Mouse (Mus musculus) urinary bladder, postnatal 14 days (tissue): ENCODE results near the gene Iqcf4.
"Not testable (repeated sequence)": the region's sequence is repeated elsewhere in the genome, so short reads cannot be mapped to it uniquely, and the experiment has no call there.

ENCODE experiments used
- DNase-seq: peaks from one replicate; pipeline ENCODE4 v3.0.0; 2021; ENCODE audit warnings: low spot score

The Iqcf4 gene

GRCm38 (mm10) chr9:106570896-106571295 is at the start of gene Iqcf4:
Gene Iqcf4 (minus strand): TSS chr9:106570996.
- DNase-seq, result no peak

- DNase-seq, result no peak
These were observed 46.7 kb upstream of the Iqcf4 start for GRCm38 (mm10) chr9:106617496-106617895.

- no peak for DNase-seq
These were observed 45.5 kb upstream of the Iqcf4 start for GRCm38 (mm10) chr9:106616306-106616705.

GRCm38 (mm10) chr9:106614616-106615015 is 43.8 kb upstream of the Iqcf4 start:
- no peak for DNase-seq

- no peak for DNase-seq
These were observed 43.2 kb upstream of the Iqcf4 start for GRCm38 (mm10) chr9:106613951-106614350.

GRCm38 (mm10) chr9:106610727-106611126 is 39.9 kb upstream of the Iqcf4 start:
- no peak for DNase-seq

- peak; percentile 24 for DNase-seq
These were observed 29.8 kb upstream of the Iqcf4 start for GRCm38 (mm10) chr9:106600546-106600945.

- no peak for DNase-seq
These were observed 27.7 kb upstream of the Iqcf4 start for GRCm38 (mm10) chr9:106598466-106598865.

GRCm38 (mm10) chr9:106595836-106596235 is 25.0 kb upstream of the Iqcf4 start:
- no peak for DNase-seq

GRCm38 (mm10) chr9:106595402-106595801 is 24.6 kb upstream of the Iqcf4 start:
- not testable (repeated sequence) for DNase-seq

GRCm38 (mm10) chr9:106592158-106592557 is 21.4 kb upstream of the Iqcf4 start:
- DNase-seq, result no peak

- DNase-seq, result no peak
These were observed 11.8 kb upstream of the Iqcf4 start for GRCm38 (mm10) chr9:106582552-106582951.

- no peak for DNase-seq
These were observed 9.2 kb upstream of the Iqcf4 start for GRCm38 (mm10) chr9:106580016-106580415.

GRCm38 (mm10) chr9:106576112-106576511 is 5.3 kb upstream of the Iqcf4 start:
- no peak for DNase-seq

- no peak for DNase-seq
These were observed 2.6 kb upstream of the Iqcf4 start for GRCm38 (mm10) chr9:106573366-106573765.

- DNase-seq, result no peak
These were observed 1.4 kb upstream of the Iqcf4 start for GRCm38 (mm10) chr9:106572186-106572585.

- peak; percentile 4 for DNase-seq
These were observed 4.4 kb downstream of the Iqcf4 start for GRCm38 (mm10) chr9:106566437-106566836.

- no peak for DNase-seq
These were observed 6.8 kb downstream of the Iqcf4 start for GRCm38 (mm10) chr9:106564025-106564424.

- no peak for DNase-seq
These were observed 8.5 kb downstream of the Iqcf4 start for GRCm38 (mm10) chr9:106562291-106562690.

- no peak for DNase-seq
These were observed 9.3 kb downstream of the Iqcf4 start, which contains the start of gene Iqcf3 for GRCm38 (mm10) chr9:106561531-106561930. Gene Iqcf3 (minus strand): TSS chr9:106561631.

- no peak for DNase-seq
These were observed 35.8 kb downstream of the Iqcf4 start for GRCm38 (mm10) chr9:106534975-106535374.

GRCm38 (mm10) chr9:106534296-106534695 is 36.5 kb downstream of the Iqcf4 start:
- DNase-seq, result no peak

- no peak for DNase-seq
These were observed 39.0 kb downstream of the Iqcf4 start for GRCm38 (mm10) chr9:106531833-106532232.

- no peak for DNase-seq
These were observed 50.9 kb downstream of the Iqcf4 start for GRCm38 (mm10) chr9:106519909-106520308.

GRCm38 (mm10) chr9:106519433-106519832 is 51.4 kb downstream of the Iqcf4 start:
- no peak for DNase-seq
